Mouse (Mus musculus): ENCODE data around the gene Frat1. TPM values are rescaled to one million over a fixed set of nuclear protein-coding genes. Genes with fewer than 3 reads are reported as not detected.
A peak's percentile ranks its signal among the peaks of the same experiment; 100 is the strongest.
"Not testable (repeated sequence)": the region's sequence is repeated elsewhere in the genome, so short reads cannot be mapped to it uniquely, and the experiment has no call there.

The Frat1 gene
- polyA plus RNA-seq, 1 experiment from 2014 or later, result 6.6 TPM

DNA sequence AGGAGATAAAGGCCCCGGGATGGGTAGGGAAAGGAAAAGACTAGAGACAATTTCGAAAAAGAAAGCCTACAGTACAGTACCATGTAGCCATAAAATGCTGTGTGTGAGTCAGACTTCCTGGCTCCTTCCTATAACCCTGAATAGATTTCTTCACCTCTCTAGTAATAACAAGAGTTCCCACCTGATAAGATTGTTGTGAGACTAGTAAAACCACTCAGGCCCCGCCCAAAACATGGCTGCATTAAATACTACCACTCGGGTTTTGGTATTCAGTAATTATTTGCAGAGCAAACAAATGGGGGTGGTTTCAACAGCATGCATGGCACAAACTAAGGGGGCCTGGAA lies 8.1 kb downstream of the Frat1 start:
- no peak for DNase-seq (ENCODE audit: low spot score)
- Histone ChIP-seq H3K4me1 (peaks cover 46% of the 10 kb centered on the region), H3K36me3 (no peaks in the 10 kb centered on the region), H3K27me3 (ENCODE audit: insufficient read depth, poor library complexity, severe bottlenecking) (peaks cover 8% of the 10 kb centered on the region), H3K4me3 (peak overlapping the region; percentile 8; the same call in 1 of the 2 replicates), H3K27ac (peak overlapping the region; percentile 79), H3K9me3 (no peaks in the 10 kb centered on the region)
- WGBS, result 29% methylated on average over 4 of the region's 4 CpGs

DNA sequence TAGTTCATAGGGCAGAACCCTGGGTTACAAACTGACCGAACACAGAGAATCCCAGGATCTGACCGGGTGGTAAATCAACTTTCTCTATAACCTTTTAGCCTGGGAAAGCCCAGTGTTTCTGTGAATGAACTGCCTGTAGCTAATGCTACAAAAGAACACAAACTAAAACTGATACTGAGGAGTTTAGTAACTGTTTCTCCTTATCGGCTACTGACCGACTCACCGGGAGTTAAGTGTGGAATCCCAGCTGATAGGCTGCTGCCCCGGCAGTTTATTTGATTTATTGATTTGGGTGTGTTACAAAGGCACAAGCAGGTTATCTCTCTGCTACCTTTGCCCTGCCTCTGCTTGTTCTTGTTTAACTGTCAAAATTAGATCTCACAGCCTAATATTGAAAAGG lies 9.0 kb downstream of the Frat1 start:
- Histone ChIP-seq H3K4me3 (no peak overlapping the region), H3K36me3 (no peaks in the 10 kb centered on the region), H3K4me1 (peaks cover 46% of the 10 kb centered on the region), H3K27me3 (ENCODE audit: insufficient read depth, poor library complexity, severe bottlenecking) (no peaks in the 10 kb centered on the region), H3K27ac (peak overlapping the region; percentile 19; the same call in 1 of the 2 replicates), H3K9me3 (no peaks in the 10 kb centered on the region)
- 29% methylated on average over 6 of the region's 6 CpGs for WGBS
- no peak for DNase-seq (ENCODE audit: low spot score)

DNA sequence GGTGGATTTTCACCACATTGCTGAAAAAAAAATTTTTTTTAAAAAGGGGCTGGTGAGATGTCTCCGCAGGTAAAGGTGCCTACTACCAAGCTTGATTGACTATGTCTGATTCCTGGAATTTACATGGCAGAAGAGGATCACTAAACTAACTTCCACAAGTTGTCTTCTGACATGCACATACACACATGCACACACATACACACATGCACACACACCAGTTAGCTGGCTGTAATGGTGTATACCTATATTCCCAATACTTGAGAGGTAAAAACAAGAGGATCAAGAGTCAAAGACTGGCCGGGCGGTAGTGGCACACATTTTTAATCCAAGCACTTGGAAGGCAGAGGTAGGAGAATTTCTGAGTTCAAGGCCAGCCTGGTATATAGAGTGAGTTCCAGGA lies 9.9 kb downstream of the Frat1 start:
- H3K27me3 ChIP-seq (ENCODE audit: insufficient read depth, poor library complexity, severe bottlenecking), result no peaks in the 10 kb centered on the region
- DNase-seq (ENCODE audit: low spot score), result no peak
- H3K27ac ChIP-seq, result no peak overlapping the region
- WGBS, result 96% methylated on average over 3 of the region's 3 CpGs
- no peaks in the 10 kb centered on the region for H3K36me3 ChIP-seq
- no peak overlapping the region for H3K4me3 ChIP-seq
- peaks cover 46% of the 10 kb centered on the region for H3K4me1 ChIP-seq
- H3K9me3 ChIP-seq, result no peaks in the 10 kb centered on the region

DNA sequence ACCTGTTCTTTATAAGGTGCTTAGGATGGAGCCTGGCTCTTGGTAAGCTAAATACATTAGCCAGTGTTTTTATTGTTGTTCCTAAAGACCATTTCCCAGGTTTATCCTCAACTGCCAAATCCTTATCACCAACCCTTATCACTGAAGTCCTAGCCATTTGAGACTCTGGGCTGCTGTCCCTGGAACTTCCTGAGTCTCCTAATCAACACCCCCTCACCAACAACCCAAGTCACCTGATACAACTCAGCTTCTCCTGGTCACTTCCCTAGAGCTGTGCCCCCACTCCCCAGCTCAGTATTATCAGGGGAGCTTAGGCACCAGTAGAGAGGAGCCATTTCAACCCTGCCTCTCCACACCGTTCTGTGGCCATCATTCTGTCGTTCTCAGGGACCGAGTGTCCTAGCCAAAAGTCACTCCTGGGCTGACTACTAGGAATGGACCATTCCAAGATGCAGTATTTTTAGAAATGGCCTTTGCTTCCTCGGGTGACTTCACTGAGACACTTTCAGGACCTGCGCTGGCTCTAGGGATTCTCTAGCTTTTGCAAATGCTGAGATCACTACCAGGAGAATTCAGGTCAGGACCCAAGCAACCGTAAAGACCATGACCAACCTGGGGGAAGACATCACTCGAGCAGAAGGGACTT lies 11.5 kb downstream of the Frat1 start:
- WGBS, result 33% methylated on average over 7 of the region's 7 CpGs

DNA sequence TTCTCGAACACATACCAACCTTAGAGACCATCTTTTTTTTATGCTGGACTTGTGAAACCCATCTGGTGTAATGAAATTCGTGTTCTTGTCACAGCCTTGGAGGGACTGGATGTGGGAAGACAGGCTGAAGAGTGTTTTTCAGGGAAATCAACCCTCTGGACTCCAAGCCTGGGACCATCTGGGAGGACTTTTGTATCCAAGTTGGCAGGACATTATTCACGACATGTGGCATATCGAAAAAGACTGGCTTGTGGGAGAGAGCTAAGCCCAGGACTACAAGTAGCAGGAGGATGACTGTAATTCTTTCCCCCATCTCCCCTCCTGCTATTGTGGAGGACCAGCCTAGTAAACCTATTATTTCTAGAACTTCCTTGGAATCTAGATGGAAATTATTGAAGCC lies 12.4 kb downstream of the Frat1 start:
- no peaks in the 10 kb centered on the region for H3K9me3 ChIP-seq
- H3K4me3 ChIP-seq, result no peak overlapping the region
- no peak for DNase-seq (ENCODE audit: low spot score)
- 87% methylated on average over 4 of the region's 4 CpGs for WGBS
- no peak overlapping the region for H3K27ac ChIP-seq
- no peaks in the 10 kb centered on the region for H3K27me3 ChIP-seq (ENCODE audit: insufficient read depth, poor library complexity, severe bottlenecking)
- H3K36me3 ChIP-seq, result no peaks in the 10 kb centered on the region
- H3K4me1 ChIP-seq, result peaks cover 39% of the 10 kb centered on the region

More for the DNA sequence above, 11.5 kb downstream of the Frat1 start:
- peak overlapping the region; percentile 44; the same call in 1 of the 2 replicates for H3K27ac ChIP-seq
- no peaks in the 10 kb centered on the region for H3K9me3 ChIP-seq
- H3K36me3 ChIP-seq, result no peaks in the 10 kb centered on the region
- H3K4me3 ChIP-seq, result no peak overlapping the region
- H3K4me1 ChIP-seq, result peaks cover 39% of the 10 kb centered on the region
- no peak for DNase-seq (ENCODE audit: low spot score)
- H3K27me3 ChIP-seq (ENCODE audit: insufficient read depth, poor library complexity, severe bottlenecking), result no peaks in the 10 kb centered on the region

DNA sequence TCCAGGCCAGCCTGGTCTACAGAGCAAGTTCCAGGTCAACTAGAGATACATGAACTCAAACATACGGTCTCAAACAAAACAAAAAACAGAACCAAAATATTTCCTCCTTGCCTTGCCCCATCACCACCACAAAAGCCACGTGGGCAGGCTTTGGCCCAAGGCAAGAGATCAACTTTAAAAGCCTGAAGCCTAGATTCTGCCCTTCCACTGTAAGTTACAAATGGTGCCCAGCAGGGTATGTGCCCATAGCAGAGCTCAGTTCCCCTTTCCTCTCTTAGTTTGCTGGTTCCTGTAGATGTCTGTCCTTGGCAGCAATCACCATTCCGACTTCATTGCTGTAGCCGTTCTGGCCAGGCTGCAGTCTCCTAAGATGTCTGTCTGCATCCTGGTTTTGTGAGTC lies 12.9 kb downstream of the Frat1 start:
- no peaks in the 10 kb centered on the region for H3K9me3 ChIP-seq

DNA sequence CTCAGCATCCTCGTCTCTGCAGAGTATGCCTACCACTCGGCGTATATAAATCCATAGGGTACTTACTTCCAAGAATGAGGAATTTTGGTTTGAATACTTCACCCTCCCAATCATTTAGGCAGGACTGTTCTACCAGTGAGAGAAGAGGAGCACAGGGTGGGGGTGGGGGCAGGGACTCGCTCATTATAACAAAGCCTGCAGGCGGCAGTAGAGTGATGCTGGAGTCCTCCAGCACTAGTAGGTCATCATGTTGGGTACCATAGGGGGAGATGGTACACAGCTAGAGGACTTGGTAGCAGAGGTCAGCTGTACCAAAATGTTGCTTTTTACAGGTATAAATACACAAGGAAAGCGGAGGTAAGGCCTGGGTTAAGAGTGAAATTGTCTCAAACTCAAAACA lies 14.6 kb downstream of the Frat1 start:
- no peak overlapping the region for H3K4me3 ChIP-seq
- no peaks in the 10 kb centered on the region for H3K36me3 ChIP-seq
- H3K9me3 ChIP-seq, result no peaks in the 10 kb centered on the region
- no peak for DNase-seq (ENCODE audit: low spot score)
- no peak overlapping the region for H3K27ac ChIP-seq
- 80% methylated on average over 6 of the region's 6 CpGs for WGBS
- peaks cover 24% of the 10 kb centered on the region for H3K4me1 ChIP-seq
- H3K27me3 ChIP-seq (ENCODE audit: insufficient read depth, poor library complexity, severe bottlenecking), result no peaks in the 10 kb centered on the region

More for the DNA sequence above, 12.9 kb downstream of the Frat1 start:
- Histone ChIP-seq H3K27ac (no peak overlapping the region), H3K27me3 (ENCODE audit: insufficient read depth, poor library complexity, severe bottlenecking) (no peaks in the 10 kb centered on the region), H3K4me1 (peaks cover 35% of the 10 kb centered on the region), H3K4me3 (no peak overlapping the region), H3K36me3 (no peaks in the 10 kb centered on the region)
- WGBS, result 75% methylated on average over 4 of the region's 4 CpGs
- DNase-seq (ENCODE audit: low spot score), result no peak

DNA sequence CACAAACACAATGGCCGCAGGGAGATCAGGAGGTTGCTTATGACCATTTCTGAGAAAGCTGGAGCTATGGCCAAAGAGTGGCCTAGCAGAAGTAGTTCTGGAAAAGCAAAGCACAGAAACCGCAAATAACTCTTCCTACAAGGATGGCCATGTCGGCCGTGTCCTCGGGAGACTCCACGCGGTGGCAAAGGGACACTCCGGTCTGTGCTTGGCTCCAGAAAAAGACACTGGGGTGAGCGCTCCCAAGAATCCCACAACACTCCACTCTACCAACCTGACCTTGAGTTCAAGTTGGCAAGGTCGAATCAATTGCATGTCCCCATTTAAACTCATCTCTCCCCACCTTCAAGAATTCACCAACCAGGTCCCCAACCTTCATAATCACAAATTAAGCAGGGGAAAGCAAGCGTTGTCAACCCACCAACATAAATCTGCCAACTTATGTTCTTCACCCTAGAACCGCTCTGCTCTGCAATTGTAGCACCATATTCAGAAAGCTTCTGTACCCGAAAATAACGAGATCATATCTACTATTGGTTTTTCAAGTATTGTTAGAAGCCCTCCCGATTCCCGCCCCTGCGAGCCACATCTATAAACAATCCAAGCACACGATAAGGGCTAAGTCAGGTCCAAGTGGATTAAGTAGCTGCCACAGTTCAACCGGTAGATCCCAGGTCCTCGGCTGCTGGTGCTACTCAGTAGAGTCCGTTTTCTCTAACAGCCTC lies 16.8 kb downstream of the Frat1 start:
- H3K4me3 ChIP-seq, result peak overlapping the region; percentile 88
- H3K9me3 ChIP-seq, result no peaks in the 10 kb centered on the region
- peak overlapping the region; percentile 96 for H3K27ac ChIP-seq
- H3K27me3 ChIP-seq (ENCODE audit: insufficient read depth, poor library complexity, severe bottlenecking), result no peaks in the 10 kb centered on the region
- DNase-seq (ENCODE audit: low spot score), result no peak
- peaks cover 21% of the 10 kb centered on the region for H3K4me1 ChIP-seq
- no peaks in the 10 kb centered on the region for H3K36me3 ChIP-seq
- 8% methylated on average over 21 of the region's 21 CpGs for WGBS

DNA sequence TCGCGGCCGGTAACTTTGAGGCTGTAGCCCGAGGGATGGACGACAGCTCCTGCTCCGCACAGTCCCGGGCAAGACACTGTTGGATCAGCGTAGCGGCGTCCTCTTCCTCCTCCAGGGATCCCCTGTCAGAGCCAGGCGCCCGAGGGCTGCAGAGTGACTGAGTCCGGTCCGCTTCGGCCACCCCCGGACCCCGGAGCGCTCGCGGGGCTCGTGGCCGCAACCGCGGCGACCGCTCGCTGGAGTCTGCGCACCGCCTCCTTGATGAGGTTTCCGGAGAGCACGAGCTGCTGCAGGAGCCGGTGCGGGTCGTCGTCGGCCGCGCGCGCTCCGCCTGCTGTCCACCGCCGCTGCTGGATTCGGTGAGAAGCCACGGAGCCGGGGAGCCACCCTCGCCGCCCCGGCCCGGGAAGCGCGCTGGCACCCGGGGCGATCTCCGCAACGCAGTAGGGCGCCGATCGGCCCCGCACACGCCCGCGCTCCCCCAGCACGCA lies 17.4 kb downstream of the Frat1 start:
- Histone ChIP-seq H3K27me3 (ENCODE audit: insufficient read depth, poor library complexity, severe bottlenecking) (no peaks in the 10 kb centered on the region), H3K4me3 (peak overlapping the region; percentile 88), H3K27ac (peak overlapping the region; percentile 96), H3K36me3 (no peaks in the 10 kb centered on the region), H3K4me1 (peaks cover 20% of the 10 kb centered on the region), H3K9me3 (no peaks in the 10 kb centered on the region)
- under 1% methylated on average over 64 of the region's 64 CpGs for WGBS
- peak; percentile 80 for DNase-seq (ENCODE audit: low spot score)

DNA sequence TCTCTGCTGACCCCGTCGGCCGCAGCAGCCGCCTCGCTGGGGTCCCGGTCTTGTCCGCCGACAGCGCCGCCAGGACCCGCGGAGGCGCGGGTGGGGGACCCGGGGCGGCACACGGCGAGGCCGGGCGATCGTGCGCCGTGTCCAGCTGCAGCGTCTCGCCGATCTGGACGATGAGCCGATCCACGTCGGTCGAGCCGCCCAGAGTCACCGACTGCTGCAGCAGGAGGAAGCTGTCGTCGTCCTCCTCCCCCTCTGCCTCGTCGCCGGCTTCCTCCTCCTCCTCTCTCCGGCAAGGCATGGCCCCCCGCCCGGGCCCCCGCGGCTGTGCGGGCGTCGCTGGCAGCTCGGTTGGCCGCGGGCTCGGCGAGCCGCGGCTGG lies 17.8 kb downstream of the Frat1 start:
- not testable (repeated sequence) for H3K9me3 ChIP-seq; H3K36me3 ChIP-seq; H3K27me3 ChIP-seq (ENCODE audit: insufficient read depth, poor library complexity, severe bottlenecking)
- 0% methylated on average over 45 of the region's 53 CpGs for WGBS
- DNase-seq (ENCODE audit: low spot score), result peak; percentile 82
- Histone ChIP-seq H3K27ac (peak overlapping the region; percentile 96), H3K4me1 (peaks cover 20% of the 10 kb centered on the region), H3K4me3 (peak overlapping the region; percentile 88)

DNA sequence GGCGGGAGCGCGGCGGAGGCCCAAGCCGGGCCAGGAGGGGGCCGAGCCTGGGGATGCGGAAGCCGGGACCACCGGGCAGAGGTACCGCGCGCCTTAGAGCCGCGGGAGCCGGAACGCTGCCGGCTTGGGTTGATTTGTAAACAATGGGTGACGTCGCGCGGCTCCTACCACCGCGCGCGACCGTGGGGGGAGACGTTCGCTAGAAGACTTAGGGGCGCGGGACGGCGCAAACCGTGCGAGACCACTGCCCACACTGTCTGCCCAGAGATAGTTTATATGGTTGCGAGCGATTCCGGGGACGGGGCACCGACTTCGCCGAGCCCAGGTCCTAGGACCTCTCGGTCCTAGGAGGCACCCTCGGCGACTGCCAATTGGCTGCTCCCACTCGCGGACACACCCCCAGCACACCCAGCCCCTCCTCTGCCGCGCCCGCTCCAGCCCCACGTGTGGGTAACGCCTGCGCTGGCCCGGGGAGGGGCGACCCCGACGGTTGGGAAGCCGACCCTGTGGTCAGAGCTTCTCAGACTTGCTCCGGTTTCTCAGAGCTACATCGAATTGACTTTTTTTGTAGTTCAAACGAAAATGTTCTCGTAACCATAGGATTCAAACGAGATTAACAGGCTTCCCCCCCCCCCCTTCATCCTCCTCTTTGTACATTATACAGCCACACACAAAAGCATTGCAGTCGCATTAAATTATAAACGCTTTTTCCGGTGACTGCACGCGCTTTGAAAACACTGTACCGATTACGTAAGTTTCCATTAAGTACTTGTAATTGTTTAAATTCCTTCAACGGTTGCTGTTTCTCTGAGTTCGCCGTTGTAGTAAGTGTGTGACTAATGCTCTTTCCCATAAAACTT lies 18.5 kb downstream of the Frat1 start, which contains the start of gene Frat2:
Gene Frat2 (minus strand): TSS at position 141 of the 860 bp plus-strand sequence.
- Histone ChIP-seq H3K4me3 (peak within 1 kb of the TSS; percentile 88), H3K27ac (peak within 1 kb of the TSS; percentile 96), H3K9me3 (no peaks in the 10 kb centered on the region), H3K27me3 (ENCODE audit: insufficient read depth, poor library complexity, severe bottlenecking) (no peaks in the 10 kb centered on the region), H3K4me1 (peaks cover 20% of the 10 kb centered on the region), H3K36me3 (no peaks in the 10 kb centered on the region)
- WGBS, result under 1% methylated on average over 72 of the region's 72 CpGs
- DNase-seq (ENCODE audit: low spot score), result peak; percentile 96

DNA sequence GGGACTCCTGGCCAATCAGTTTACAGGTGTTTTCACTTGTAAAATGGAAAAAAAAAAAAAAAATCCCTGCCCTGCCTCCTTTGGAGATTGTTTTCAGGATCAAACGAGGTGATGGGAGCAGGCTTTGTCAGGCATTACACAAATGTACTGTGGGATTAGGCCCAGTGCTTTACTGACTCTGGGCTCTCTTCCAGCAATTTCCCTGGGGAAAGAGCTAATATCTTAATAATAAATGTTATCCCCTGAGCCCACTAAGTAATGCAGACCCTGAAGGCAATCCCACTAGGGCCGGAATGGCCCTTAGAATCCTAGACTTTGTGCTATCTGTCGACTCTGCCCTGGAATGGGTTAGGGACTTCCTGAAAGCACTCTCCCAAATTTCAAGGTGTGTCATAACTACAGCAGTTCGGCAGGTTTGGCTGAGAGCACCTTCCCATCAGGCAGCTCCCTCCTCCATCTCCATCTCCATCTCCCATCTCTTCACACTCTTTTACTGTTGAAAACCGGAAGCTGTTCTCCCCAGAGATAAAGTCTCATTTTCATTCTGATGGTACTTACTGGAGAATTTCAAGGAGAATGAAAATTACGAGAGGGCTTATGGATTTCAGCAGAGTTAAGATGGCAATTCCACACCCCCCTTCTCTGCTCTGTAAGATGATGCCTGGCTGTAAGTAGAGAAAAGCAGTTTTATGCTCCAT lies 20.4 kb downstream of the Frat1 start:
- no peak for DNase-seq (ENCODE audit: low spot score)
- Histone ChIP-seq H3K4me1 (peaks cover 20% of the 10 kb centered on the region), H3K4me3 (no peak overlapping the region), H3K27ac (no peak overlapping the region), H3K9me3 (no peaks in the 10 kb centered on the region), H3K27me3 (ENCODE audit: insufficient read depth, poor library complexity, severe bottlenecking) (no peaks in the 10 kb centered on the region), H3K36me3 (no peaks in the 10 kb centered on the region)
- WGBS, result 43% methylated on average over 6 of the region's 6 CpGs
